Mouse (Mus musculus) adrenal gland, postnatal 25 days (tissue): ENCODE data around the gene Olfr66. TPM values are rescaled to one million over a fixed set of nuclear protein-coding genes. Genes with fewer than 3 reads are reported as not detected.

Experiments
- total RNA-seq: library from RNA; stranded (reverse); gene quantifications from 2 replicates; pipeline ENCODE4 v1.2.3, GENCODE M21; 2021

Gene Olfr66
- total RNA-seq, 1 experiment from 2014 or later = not detected

Other genes starting within 250 kb of the Olfr66 start
- gene Olfr622, start 243.6 kb downstream of the Olfr66 start, total RNA-seq = not detected in 2 replicates
- gene Olfr623, start 222.6 kb downstream of the Olfr66 start, total RNA-seq = not detected in 2 replicates
- gene Olfr624, start 215.1 kb downstream of the Olfr66 start, total RNA-seq = 0.06 TPM in 1 of 2 replicates, not detected in the other
- gene Olfr625-ps1, start 203.5 kb downstream of the Olfr66 start, total RNA-seq = not detected in 2 replicates
- not detected in 2 replicates for gene Olfr243, start 171.6 kb downstream of the Olfr66 start, total RNA-seq
- gene Olfr628, start 155.9 kb downstream of the Olfr66 start, total RNA-seq = not detected in 2 replicates
- gene Olfr629, start 141.3 kb downstream of the Olfr66 start, total RNA-seq = not detected in 2 replicates
- not detected in 2 replicates for gene Olfr630, start 128.9 kb downstream of the Olfr66 start, total RNA-seq
- not detected in 2 replicates for gene Olfr69, start 114.7 kb downstream of the Olfr66 start, total RNA-seq
- not detected in 2 replicates for gene Olfr68, start 106.6 kb downstream of the Olfr66 start, total RNA-seq
- gene Olfr67, start 94.4 kb downstream of the Olfr66 start, total RNA-seq = not detected in 2 replicates
- gene Hbb-bt, start 72.3 kb downstream of the Olfr66 start, total RNA-seq = 217 and 281 TPM in 2 replicates
- gene Hbb-bs, start 58.2 kb downstream of the Olfr66 start, total RNA-seq = 2,100 and 2,179 TPM in 2 replicates
- not detected in 2 replicates for gene Hbb-bh2, start 45.7 kb downstream of the Olfr66 start, total RNA-seq
- gene Hbb-bh1, start 43.1 kb downstream of the Olfr66 start, total RNA-seq = not detected in 2 replicates
- not detected in 2 replicates for gene Hbb-y, start 33.0 kb downstream of the Olfr66 start, total RNA-seq
- gene Olfr64, start 8.2 kb upstream of the Olfr66 start, total RNA-seq = not detected in 2 replicates
- not detected in 2 replicates for gene Olfr65, start 17.2 kb upstream of the Olfr66 start, total RNA-seq
- gene Olfr631, start 42.6 kb upstream of the Olfr66 start, total RNA-seq = not detected in 2 replicates
- gene Olfr632, start 48.1 kb upstream of the Olfr66 start, total RNA-seq = not detected in 2 replicates
- gene Olfr633, start 58.2 kb upstream of the Olfr66 start, total RNA-seq = not detected in 2 replicates
- 0.06 TPM in 1 of 2 replicates, not detected in the other for gene Olfr635, start 84.9 kb upstream of the Olfr66 start, total RNA-seq
- gene Olfr638, start 112.5 kb upstream of the Olfr66 start, total RNA-seq = not detected in 2 replicates
- 0.06 TPM in 1 of 2 replicates, not detected in the other for gene Olfr639, start 131.1 kb upstream of the Olfr66 start, total RNA-seq
- not detected in 2 replicates for gene Olfr640, start 139.3 kb upstream of the Olfr66 start, total RNA-seq
- not detected in 2 replicates for gene Olfr641, start 149.2 kb upstream of the Olfr66 start, total RNA-seq
- gene Olfr642, start 166.4 kb upstream of the Olfr66 start, total RNA-seq = not detected in 2 replicates
- gene 4930516K23Rik, start 175.2 kb upstream of the Olfr66 start, total RNA-seq = not detected in 2 replicates
- not detected in 2 replicates for gene Olfr644, start 185.6 kb upstream of the Olfr66 start, total RNA-seq
- gene Olfr645, start 199.2 kb upstream of the Olfr66 start, total RNA-seq = not detected in 2 replicates
- gene Olfr646, start 218.6 kb upstream of the Olfr66 start, total RNA-seq = not detected in 2 replicates
- gene Ubqln5, start 243.6 kb upstream of the Olfr66 start, total RNA-seq = not detected in 2 replicates